Mouse (Mus musculus) heart, postnatal 0 days (tissue): ENCODE results near the gene Zcchc2.

Experiments
- CTCF ChIP-seq: IDR thresholded peaks from 2 replicates; pipeline ENCODE4 v1.5.1; 2016; ENCODE audit warnings: antibody characterized with exemption, control low read depth, low read depth
- EP300 ChIP-seq: IDR thresholded peaks from 2 replicates; pipeline ENCODE4 v1.6.1; 2016; ENCODE audit warnings: antibody characterized with exemption, low read depth

DNA sequence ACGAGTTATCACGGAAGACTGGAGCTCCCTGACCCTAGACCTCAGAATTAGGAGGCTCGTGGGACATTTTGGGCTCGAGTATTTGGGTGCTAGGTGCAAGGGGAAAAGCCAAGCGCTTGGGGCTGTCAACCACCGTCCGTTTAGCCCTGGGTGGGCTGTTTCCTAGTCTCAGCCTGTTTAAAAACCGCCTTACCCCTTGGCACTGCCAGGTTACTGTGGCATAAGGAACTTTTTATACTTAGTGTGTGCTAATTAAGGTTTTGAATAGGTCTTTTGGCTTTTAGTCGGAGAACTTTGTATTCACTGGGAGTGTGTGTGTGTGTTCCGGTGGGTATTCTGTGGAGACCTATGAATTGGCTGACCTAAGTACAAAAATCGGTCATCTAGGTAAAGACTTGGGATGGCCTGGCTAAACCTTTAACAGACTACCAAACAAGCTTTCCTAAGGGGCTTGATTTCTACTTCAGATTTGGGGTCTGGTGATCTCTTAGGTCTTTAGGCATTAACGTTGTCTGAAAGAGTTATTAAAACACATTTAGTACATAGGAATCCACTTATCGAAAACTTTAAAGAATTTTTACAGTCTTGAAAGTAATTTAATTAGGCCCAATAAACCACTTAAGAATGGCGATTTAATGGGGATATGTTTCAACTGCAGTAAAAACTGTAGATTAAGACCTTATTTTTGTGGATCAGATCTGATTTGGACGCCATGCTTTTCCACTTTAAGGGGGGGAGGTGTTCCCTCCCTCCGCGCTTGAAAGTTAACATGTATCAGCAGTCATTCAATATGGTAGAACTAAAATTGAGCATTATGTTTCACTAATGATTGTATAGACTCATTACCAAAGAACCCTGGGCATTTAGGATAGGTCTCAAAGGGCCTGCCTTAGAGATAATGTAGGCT is 2.0 kb downstream of the Zcchc2 start:
- TF ChIP-seq CTCF, result no peak
- TF ChIP-seq EP300, result no peak
